Mouse (Mus musculus): ENCODE measurements around the gene Gnaz. TPM values are rescaled to one million over a fixed set of nuclear protein-coding genes. Genes with fewer than 3 reads are reported as not detected.

Gene Gnaz
- 0.69 and 4.3 TPM in 2 replicates for total RNA-seq (2017)

DNA sequence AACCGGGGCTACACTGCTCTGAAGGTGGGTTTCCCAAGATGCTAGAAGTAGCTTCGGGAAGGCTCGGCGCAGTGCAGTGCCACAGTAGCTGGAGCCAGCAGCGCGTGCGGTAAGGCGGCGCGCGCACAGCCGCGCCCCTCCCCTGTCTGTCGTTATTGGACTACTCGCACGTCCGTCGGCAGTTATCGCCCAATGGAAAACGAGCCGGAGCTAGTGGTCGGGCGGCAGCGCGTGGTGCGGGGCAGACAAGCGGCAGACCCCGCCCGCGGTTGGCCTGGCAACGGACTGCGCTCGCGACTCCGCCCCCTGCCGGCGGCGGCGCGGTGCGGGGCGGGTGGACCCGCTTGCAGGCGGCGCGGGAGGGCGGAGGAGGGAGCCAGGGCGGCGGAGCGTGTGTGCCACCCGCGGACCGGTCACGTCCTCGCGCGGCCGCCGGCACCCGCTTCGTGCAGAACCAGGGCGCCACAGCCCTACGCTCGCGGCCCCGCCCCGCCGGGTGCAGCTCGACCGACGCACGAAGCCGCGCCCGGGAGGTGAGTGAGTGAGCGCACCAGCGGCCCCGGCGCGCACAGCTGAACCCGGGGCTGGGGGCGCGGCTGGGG is at the start of gene Gnaz:
TSS of gene Gnaz (plus strand) at position 328 of the 602 bp plus-strand sequence.
- peak; percentile 97 to 98 for ATAC-seq (replicated peaks in 1 of 2; ENCODE audit: insufficient read depth in 1 of 2, low FRiP score in 2 of 2, low TSS enrichment in 1 of 2, low read depth in 1 of 2, poor library complexity in 2 of 2, severe bottlenecking in 2 of 2)

DNA sequence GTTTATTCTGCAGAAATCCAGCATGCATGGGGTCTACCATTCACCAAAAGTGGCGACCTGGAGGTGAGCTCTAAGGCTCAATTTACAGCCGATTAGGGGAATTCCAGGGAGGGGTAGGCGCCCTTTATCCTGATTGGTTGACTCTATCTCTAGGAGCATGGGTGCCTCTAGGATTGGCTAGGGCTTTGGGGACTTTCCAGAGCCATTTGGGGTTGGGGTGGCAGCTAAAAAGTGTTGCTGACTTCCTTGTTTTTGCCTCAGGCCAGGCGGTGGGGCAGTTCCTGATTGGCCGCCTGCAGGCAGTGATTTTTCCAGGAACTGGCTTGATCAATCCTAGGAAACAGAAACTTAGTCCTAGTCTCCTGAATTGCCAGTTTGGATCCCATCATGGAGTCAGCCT is 47.7 kb upstream of the Gnaz start:
- ATAC-seq (replicated peaks in 1 of 2; ENCODE audit: insufficient read depth in 1 of 2, low FRiP score in 2 of 2, low TSS enrichment in 1 of 2, low read depth in 1 of 2, poor library complexity in 2 of 2, severe bottlenecking in 2 of 2) = no peak

- ATAC-seq (replicated peaks in 1 of 2; ENCODE audit: insufficient read depth in 1 of 2, low FRiP score in 2 of 2, low TSS enrichment in 1 of 2, low read depth in 1 of 2, poor library complexity in 2 of 2, severe bottlenecking in 2 of 2) = peak; percentile 73 to 77
These were observed 46.0 kb upstream of the Gnaz start for GRCm38 (mm10) chr10:74920853-74921567.

- no peak for ATAC-seq (replicated peaks in 1 of 2; ENCODE audit: insufficient read depth in 1 of 2, low FRiP score in 2 of 2, low TSS enrichment in 1 of 2, low read depth in 1 of 2, poor library complexity in 2 of 2, severe bottlenecking in 2 of 2)
These were observed 45.4 kb upstream of the Gnaz start for GRCm38 (mm10) chr10:74921614-74922013.

- peak; percentile 79 to 86 for ATAC-seq (replicated peaks in 1 of 2; ENCODE audit: insufficient read depth in 1 of 2, low FRiP score in 2 of 2, low TSS enrichment in 1 of 2, low read depth in 1 of 2, poor library complexity in 2 of 2, severe bottlenecking in 2 of 2)
These were observed 44.2 kb upstream of the Gnaz start for GRCm38 (mm10) chr10:74922763-74923162.

DNA sequence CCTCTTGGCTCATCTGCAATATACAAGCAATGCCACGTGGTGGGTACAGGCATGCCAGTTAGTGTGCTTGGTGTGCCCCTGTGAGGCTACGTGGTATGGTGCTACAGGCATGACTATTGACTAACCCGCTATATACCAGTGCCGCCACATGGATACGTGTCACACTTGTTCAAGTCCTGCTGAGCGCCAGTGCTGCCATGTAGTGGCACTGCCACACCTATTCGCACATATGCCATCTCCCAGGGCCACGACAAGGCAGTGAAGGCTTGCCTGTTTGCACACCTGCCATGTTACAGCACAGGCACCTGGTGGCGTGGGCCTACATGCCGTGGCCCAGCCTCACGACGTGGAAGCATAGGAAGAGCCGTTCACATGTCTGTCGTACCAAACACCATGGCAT is 42.7 kb upstream of the Gnaz start:
- ATAC-seq (replicated peaks in 1 of 2; ENCODE audit: insufficient read depth in 1 of 2, low FRiP score in 2 of 2, low TSS enrichment in 1 of 2, low read depth in 1 of 2, poor library complexity in 2 of 2, severe bottlenecking in 2 of 2) = no peak

- ATAC-seq (replicated peaks in 1 of 2; ENCODE audit: insufficient read depth in 1 of 2, low FRiP score in 2 of 2, low TSS enrichment in 1 of 2, low read depth in 1 of 2, poor library complexity in 2 of 2, severe bottlenecking in 2 of 2) = peak; percentile 17 to 19; a peak in 1 of 4 replicates
These were observed 41.7 kb upstream of the Gnaz start for GRCm38 (mm10) chr10:74925324-74925723.

- no peak for ATAC-seq (replicated peaks in 1 of 2; ENCODE audit: insufficient read depth in 1 of 2, low FRiP score in 2 of 2, low TSS enrichment in 1 of 2, low read depth in 1 of 2, poor library complexity in 2 of 2, severe bottlenecking in 2 of 2)
These were observed 38.7 kb upstream of the Gnaz start for GRCm38 (mm10) chr10:74928276-74928675.

DNA sequence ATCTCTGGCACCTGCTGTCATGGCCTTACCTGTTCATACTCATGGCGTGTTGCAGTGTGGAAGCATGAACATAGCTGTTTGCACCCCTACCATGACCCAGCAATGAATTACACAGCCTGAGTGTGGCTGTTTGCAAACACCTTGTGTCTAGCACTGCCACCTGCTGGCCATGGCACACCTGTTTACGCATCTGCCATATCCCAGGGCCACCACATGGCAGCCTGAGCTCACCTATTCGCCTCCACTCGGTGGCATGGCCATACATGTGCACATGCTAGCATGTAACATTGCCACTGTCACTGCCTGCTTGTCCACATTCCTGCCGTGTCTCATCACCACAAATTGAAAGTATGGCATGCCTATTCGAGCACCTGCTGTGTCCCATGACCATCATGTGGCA is 37.4 kb upstream of the Gnaz start:
- ATAC-seq (replicated peaks in 1 of 2; ENCODE audit: insufficient read depth in 1 of 2, low FRiP score in 2 of 2, low TSS enrichment in 1 of 2, low read depth in 1 of 2, poor library complexity in 2 of 2, severe bottlenecking in 2 of 2) = 0 out of 4 replicates have a peak, but pooled peaks of 1 of the 2 experiments have one; percentile 31

DNA sequence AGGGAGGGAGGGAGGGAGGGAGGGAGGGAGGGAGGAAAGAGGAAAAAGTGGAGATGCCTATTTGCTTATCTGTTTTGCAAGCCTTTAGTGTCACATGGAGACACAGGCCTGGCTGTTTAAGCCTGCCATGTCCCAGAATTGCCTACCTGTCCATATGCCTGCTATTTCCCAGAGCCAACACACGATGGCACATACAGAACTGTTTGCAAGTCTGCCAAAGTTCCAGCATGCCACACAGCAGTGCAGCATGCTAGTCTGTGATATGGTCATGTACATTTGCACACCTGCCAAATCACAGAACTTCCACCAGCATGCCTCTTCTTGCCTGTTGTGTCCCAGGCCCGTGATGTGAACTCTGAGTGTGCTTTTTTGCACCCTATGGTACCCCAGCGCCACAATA is 36.4 kb upstream of the Gnaz start:
- ATAC-seq (replicated peaks in 1 of 2; ENCODE audit: insufficient read depth in 1 of 2, low FRiP score in 2 of 2, low TSS enrichment in 1 of 2, low read depth in 1 of 2, poor library complexity in 2 of 2, severe bottlenecking in 2 of 2) = no peak

GRCm38 (mm10) chr10:74931631-74932030 is 35.3 kb upstream of the Gnaz start:
- ATAC-seq (replicated peaks in 1 of 2; ENCODE audit: insufficient read depth in 1 of 2, low FRiP score in 2 of 2, low TSS enrichment in 1 of 2, low read depth in 1 of 2, poor library complexity in 2 of 2, severe bottlenecking in 2 of 2) = no peak

GRCm38 (mm10) chr10:74932487-74932886 is 34.5 kb upstream of the Gnaz start:
- ATAC-seq (replicated peaks in 1 of 2; ENCODE audit: insufficient read depth in 1 of 2, low FRiP score in 2 of 2, low TSS enrichment in 1 of 2, low read depth in 1 of 2, poor library complexity in 2 of 2, severe bottlenecking in 2 of 2) = no peak

DNA sequence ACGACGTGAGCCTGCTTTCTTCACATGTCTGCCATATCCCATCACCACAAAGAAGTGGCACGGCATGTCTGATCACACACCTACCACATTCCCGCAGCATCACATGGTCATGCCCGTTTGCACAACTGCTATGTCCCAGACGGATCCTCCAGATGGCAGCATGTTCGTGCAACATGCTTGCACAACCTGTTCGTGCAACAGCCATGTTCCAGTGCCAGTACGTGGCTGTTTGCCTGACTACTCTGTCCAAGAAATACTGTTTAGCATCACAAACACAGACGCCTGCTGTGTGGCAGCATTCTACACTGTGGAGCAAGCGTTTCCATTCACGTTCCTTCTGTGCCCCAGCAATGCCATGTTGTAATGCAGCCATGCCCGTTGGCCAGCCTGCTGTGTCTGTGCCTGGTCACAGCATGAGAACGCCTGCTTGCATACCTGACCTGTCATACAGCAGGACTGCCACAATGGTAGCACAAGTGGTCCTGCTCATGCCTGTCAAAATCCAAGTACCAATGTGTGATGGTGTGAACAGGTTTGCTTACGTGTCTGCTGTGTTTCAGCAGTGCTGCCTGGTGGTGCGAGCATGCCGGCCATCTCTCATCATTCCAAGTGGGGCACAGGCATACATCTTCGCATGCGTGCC is 33.3 kb upstream of the Gnaz start:
- no peak for ATAC-seq (replicated peaks in 1 of 2; ENCODE audit: insufficient read depth in 1 of 2, low FRiP score in 2 of 2, low TSS enrichment in 1 of 2, low read depth in 1 of 2, poor library complexity in 2 of 2, severe bottlenecking in 2 of 2)

- ATAC-seq (replicated peaks in 1 of 2; ENCODE audit: insufficient read depth in 1 of 2, low FRiP score in 2 of 2, low TSS enrichment in 1 of 2, low read depth in 1 of 2, poor library complexity in 2 of 2, severe bottlenecking in 2 of 2) = no peak
These were observed 32.5 kb upstream of the Gnaz start for GRCm38 (mm10) chr10:74934521-74934920.

GRCm38 (mm10) chr10:74935016-74935415 is 32.0 kb upstream of the Gnaz start:
- no peak for ATAC-seq (replicated peaks in 1 of 2; ENCODE audit: insufficient read depth in 1 of 2, low FRiP score in 2 of 2, low TSS enrichment in 1 of 2, low read depth in 1 of 2, poor library complexity in 2 of 2, severe bottlenecking in 2 of 2)

GRCm38 (mm10) chr10:74937003-74937790 is 29.8 kb upstream of the Gnaz start:
- peak; percentile 64 to 78 for ATAC-seq (replicated peaks in 1 of 2; ENCODE audit: insufficient read depth in 1 of 2, low FRiP score in 2 of 2, low TSS enrichment in 1 of 2, low read depth in 1 of 2, poor library complexity in 2 of 2, severe bottlenecking in 2 of 2)

DNA sequence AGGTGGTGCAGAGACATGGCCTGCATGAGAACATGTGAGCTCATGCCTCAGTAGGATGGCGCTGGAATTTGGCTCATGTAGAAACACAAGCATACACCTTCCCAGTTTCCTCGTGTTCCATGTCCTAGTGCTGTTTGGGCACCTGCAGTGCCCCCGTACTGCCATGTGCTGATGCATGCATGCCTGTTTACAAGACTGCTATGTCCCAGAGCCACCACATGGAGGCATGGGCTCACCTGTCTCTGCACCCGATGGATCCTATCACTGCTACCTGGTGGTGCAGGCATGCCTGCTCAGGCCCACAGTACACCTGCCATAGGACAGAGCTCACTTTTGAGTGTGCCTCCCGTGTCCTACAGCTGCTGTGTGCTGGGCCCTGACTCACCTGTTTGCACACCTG is 28.6 kb upstream of the Gnaz start:
- ATAC-seq (replicated peaks in 1 of 2; ENCODE audit: insufficient read depth in 1 of 2, low FRiP score in 2 of 2, low TSS enrichment in 1 of 2, low read depth in 1 of 2, poor library complexity in 2 of 2, severe bottlenecking in 2 of 2) = no peak

- ATAC-seq (replicated peaks in 1 of 2; ENCODE audit: insufficient read depth in 1 of 2, low FRiP score in 2 of 2, low TSS enrichment in 1 of 2, low read depth in 1 of 2, poor library complexity in 2 of 2, severe bottlenecking in 2 of 2) = peak; percentile 19 to 33; a peak in 1 of 4 replicates
These were observed 27.7 kb upstream of the Gnaz start for GRCm38 (mm10) chr10:74939300-74939699.

Data from hematopoietic stem cell, adult 5-6 weeks (primary cell).